Mouse (Mus musculus) neural tube, embryonic 12.5 days (tissue): ENCODE measurements around the gene Snx14. TPM values are rescaled to one million over a fixed set of nuclear protein-coding genes. Genes with fewer than 3 reads are reported as not detected.

ENCODE experiments used
- ATAC-seq: fragments of 200-750 bp; cut with Nextera tagmentation; 2 replicates; pipeline ENCODE4 v1.8.0; 2017; ENCODE audit warnings: low read depth, mild to moderate bottlenecking, moderate TSS enrichment, moderate library complexity; ENCODE audit not compliant: low FRiP score
- H3K27ac ChIP-seq: fragments of 300-500 bp; sonication (generic); 2 replicates; pipeline ENCODE4 v1.5.1; 2016
- H3K27me3 ChIP-seq: fragments of 300-500 bp; sonication (generic); replicated peaks from 2 replicates; pipeline ENCODE4 v1.6.1; 2016; ENCODE audit warnings: mild to moderate bottlenecking
- H3K36me3 ChIP-seq: fragments of 300-500 bp; sonication (generic); 2 replicates; pipeline ENCODE4 v1.6.1; 2016; ENCODE audit warnings: mild to moderate bottlenecking
- H3K4me1 ChIP-seq: fragments of 300-500 bp; sonication (generic); 2 replicates; pipeline ENCODE4 v1.6.1; 2016
- H3K4me2 ChIP-seq: fragments of 300-500 bp; sonication (generic); replicated peaks from 2 replicates; pipeline ENCODE4 v1.6.1; 2016; ENCODE audit warnings: mild to moderate bottlenecking
- H3K4me3 ChIP-seq: fragments of 300-500 bp; sonication (generic); 2 replicates; pipeline ENCODE4 v1.5.1; 2016
- H3K9ac ChIP-seq: fragments of 300-500 bp; sonication (generic); 2 replicates; pipeline ENCODE4 v1.6.1; 2016; ENCODE audit warnings: mild to moderate bottlenecking
- H3K9me3 ChIP-seq: fragments of 300-500 bp; sonication (generic); 2 replicates; pipeline ENCODE4 v1.6.1; 2016; ENCODE audit warnings: mild to moderate bottlenecking
- WGBS: fragments of 180-500 bp; shearing (Covaris S2); methylation state at CpG from one replicate; pipeline ENCODE4 v1.1.7; 2016; 5-methylcytosine and 5-hydroxymethylcytosine counted together
- polyA plus RNA-seq: library from polyadenylated mRNA; unstranded; fragments of >200 nt; fragmentation: Nextera tagmentation; extraction: Ambion mirVana; gene quantifications from 2 replicates; pipeline ENCODE4 v1.2.1, GENCODE M21; 2016

Snx14 gene
- polyA plus RNA-seq, 1 experiment from 2014 or later = 22.3 TPM

DNA sequence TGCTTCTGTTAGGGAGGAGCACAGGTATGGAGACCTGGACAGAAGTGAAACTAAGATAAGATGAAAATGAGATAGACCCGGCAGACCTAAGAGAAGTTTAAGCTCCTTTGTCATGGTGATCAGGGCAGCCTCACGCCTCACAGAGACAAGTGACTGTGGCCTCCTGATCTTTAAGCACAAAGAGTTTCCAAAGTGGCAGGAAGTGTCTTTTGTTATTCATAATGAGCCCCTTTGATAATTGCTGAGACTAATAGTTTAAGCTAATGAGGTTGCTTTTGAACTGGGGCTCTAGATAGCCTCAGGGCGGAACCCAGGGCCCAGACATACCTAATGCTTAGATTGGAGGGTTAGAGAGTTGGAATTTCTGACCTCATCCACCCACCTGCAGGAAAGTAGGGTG lies 106.3 kb downstream of the Snx14 start:
- H3K9ac ChIP-seq = no peak overlapping the region
- H3K27me3 ChIP-seq = peaks cover 17% of the 10 kb centered on the region
- no peak for ATAC-seq
- no peak overlapping the region for H3K4me2 ChIP-seq
- no peak overlapping the region for H3K4me3 ChIP-seq
- peaks cover 5% of the 10 kb centered on the region; the same call in 1 of the 2 replicates for H3K4me1 ChIP-seq
- no peak overlapping the region for H3K27ac ChIP-seq
- 12% methylated on average over 3 of the region's 3 CpGs for WGBS
- H3K36me3 ChIP-seq = no peaks in the 10 kb centered on the region
- no peaks in the 10 kb centered on the region for H3K9me3 ChIP-seq

DNA sequence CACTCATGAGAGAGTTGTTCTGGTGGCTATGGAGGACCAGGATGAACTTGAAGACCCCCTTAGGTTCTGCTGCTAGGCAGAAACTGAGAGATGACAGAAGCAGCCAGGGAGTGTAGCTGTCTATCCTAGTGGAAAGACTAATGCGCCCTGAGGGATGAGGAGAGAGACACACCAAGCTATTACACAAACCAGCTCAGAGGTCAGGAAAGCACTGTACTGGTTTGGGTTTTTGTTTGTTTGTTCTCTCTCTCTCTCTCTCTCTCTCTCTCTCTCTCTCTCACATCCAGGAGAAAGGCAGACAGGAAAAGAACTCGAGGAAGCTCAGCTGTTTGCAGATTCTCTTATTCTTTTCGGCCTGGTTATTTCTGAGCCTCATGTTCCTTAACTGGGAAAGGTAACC lies 108.4 kb downstream of the Snx14 start:
- ATAC-seq = no peak
- Histone ChIP-seq H3K4me1 (peaks cover 5% of the 10 kb centered on the region; the same call in 1 of the 2 replicates), H3K27ac (no peak overlapping the region), H3K27me3 (peaks cover 23% of the 10 kb centered on the region), H3K36me3 (no peaks in the 10 kb centered on the region), H3K4me3 (no peak overlapping the region), H3K4me2 (no peak overlapping the region), H3K9me3 (no peaks in the 10 kb centered on the region), H3K9ac (no peak overlapping the region)
- 75% methylated on average over 3 of the region's 3 CpGs for WGBS

DNA sequence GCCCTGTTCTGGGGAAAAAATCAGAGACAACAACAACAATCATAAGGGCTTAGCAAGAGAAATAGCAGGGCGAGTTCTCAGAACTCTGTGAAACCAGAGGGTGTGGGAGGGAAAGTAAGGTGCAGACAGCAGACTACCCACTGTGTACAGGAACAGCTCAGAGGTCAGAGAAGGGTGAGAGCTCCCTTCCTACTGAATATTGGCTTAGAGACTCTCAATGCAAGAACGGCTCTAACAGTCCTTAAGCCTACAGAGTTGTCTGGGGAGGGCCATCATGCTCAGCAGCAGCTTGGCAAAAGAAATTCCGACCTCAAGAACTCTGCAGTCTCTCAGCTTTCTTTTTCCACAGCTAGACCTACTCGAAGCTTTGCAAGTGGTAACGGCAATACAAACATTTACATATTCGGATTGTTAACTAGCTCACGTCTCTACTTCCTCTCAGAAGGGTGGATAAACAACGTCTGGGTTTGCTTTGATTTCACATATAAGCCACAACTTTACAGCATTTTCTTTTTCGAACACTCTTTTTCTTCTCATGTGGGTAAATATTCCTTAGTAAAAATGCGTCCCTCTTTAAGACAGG lies 109.5 kb downstream of the Snx14 start:
- H3K4me1 ChIP-seq = peaks cover 5% of the 10 kb centered on the region; the same call in 1 of the 2 replicates
- peaks cover 23% of the 10 kb centered on the region for H3K27me3 ChIP-seq
- no peaks in the 10 kb centered on the region for H3K9me3 ChIP-seq
- H3K9ac ChIP-seq = no peak overlapping the region
- H3K27ac ChIP-seq = no peak overlapping the region
- H3K4me2 ChIP-seq = no peak overlapping the region
- no peak for ATAC-seq
- WGBS = 35% methylated on average over 10 of the region's 10 CpGs
- H3K36me3 ChIP-seq = no peaks in the 10 kb centered on the region
- no peak overlapping the region for H3K4me3 ChIP-seq

DNA sequence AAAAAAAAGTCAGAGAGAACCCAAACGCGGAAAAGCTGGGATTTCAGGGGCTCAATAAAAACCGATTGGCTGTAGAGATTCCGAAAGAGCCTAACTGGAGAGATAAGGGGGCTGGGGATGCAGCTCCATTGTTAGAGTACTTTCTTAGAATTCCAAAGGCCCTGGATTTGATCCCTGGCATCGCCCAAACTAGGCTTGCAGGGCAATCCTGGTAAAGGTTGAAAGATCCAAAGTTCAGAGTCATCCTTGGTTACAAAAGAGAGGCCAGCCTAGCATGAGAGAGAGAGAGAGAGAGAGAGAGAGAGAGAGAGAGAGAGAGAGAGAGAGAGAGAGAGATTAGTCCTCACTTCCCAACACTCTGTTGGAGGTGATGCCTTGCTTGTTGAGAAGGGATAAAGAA lies 110.1 kb downstream of the Snx14 start:
- Histone ChIP-seq H3K4me2 (no peak overlapping the region), H3K27ac (no peak overlapping the region), H3K9me3 (no peaks in the 10 kb centered on the region), H3K4me3 (no peak overlapping the region), H3K9ac (no peak overlapping the region), H3K36me3 (no peaks in the 10 kb centered on the region), H3K4me1 (peaks cover 5% of the 10 kb centered on the region; the same call in 1 of the 2 replicates), H3K27me3 (peaks cover 23% of the 10 kb centered on the region)
- no peak for ATAC-seq
- WGBS = 14% methylated on average over 5 of the region's 5 CpGs

DNA sequence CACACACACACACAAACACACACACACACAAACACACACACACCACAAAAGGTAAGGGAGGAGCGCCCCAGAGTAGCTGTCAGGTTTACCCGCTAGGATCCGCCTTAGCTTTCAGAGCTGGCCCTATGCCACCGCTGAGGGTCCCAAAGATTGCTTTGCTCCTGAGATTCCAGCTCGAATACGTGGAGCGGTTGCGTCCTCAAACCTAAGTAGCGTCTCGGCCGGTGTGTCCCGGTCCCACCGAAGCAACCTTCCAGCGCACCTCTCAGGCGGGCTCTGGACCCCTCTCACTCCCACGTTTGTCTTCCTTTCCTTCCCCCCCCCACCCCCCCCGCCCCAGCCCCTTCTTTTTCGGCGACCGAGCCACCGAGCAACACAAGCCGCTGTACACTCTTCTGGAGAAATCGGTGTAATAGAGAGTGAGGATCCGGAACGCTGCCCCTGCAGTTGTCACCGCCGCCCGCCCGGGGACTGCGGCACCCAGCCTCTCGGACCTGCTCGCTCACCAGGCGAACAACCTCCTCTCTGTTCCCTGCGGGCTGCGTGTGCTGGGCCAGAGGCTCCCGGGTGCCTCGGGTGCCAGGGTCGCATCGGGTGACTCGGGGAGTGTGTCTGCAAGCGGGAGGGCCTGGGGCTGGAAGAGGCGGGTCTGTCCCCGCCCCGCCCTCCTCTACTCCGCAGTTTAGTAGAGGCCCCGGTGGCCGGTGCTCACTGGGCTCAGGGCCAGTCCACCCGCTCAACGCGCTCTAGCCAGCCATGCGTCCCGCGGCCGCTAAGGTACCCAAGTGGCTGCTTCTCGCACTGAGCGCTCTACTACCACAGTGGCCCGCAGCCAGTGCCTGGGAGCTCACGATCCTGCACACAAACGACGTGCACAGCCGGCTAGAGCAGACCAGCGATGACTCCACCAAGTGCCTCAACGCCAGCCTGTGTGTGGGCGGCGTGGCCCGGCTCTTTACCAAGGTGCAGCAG lies 111.5 kb downstream of the Snx14 start, which contains the start of gene Nt5e:
TSS of gene Nt5e (plus strand) at position 268 of the 972 bp plus-strand sequence.
- Histone ChIP-seq H3K9ac (peak within 1 kb of the TSS; percentile 58), H3K27ac (no peak within 1 kb of the TSS), H3K4me1 (peaks cover under 1% of the 10 kb centered on the region; the same call in 1 of the 2 replicates), H3K4me3 (peak within 1 kb of the TSS; percentile 54), H3K4me2 (peak within 1 kb of the TSS; percentile 98), H3K9me3 (no peaks in the 10 kb centered on the region), H3K27me3 (peaks cover 23% of the 10 kb centered on the region), H3K36me3 (no peaks in the 10 kb centered on the region)
- under 1% methylated on average over 66 of the region's 66 CpGs for WGBS
- ATAC-seq = peak; percentile 94

Other genes with a start within 250 kb of the Snx14 start
- gene Nt5e, start 111.8 kb downstream of the Snx14 start, polyA plus RNA-seq = 0.86 and 0.98 TPM in 2 replicates
- gene Gm20537, start 17.7 kb upstream of the Snx14 start, polyA plus RNA-seq = 0.42 and 1.1 TPM in 2 replicates
- gene Syncrip, start 43.6 kb upstream of the Snx14 start, polyA plus RNA-seq = 102 and 104 TPM in 2 replicates
- gene Zfp949, start 109.1 kb upstream of the Snx14 start, polyA plus RNA-seq = 13.8 and 14.7 TPM in 2 replicates
- gene Trim43a, start 141.9 kb upstream of the Snx14 start, polyA plus RNA-seq = 0.15 TPM in 1 of 2 replicates, not detected in the other